Mouse (Mus musculus) bone marrow, adult 2 months (tissue): ENCODE data around the gene Eml5. TPM values are rescaled to one million over a fixed set of nuclear protein-coding genes. Genes with fewer than 3 reads are reported as not detected.

Experiments
- H3K27ac ChIP-seq: fragments of 200-500 bp; 2 replicates; pipeline ENCODE4 v1.5.1; 2012; ENCODE audit warnings: low read depth, mild to moderate bottlenecking, control low read depth, inconsistent platforms, low read length; ENCODE audit not compliant: control insufficient read depth, poor library complexity, insufficient read depth
- H3K4me1 ChIP-seq: fragments of 200-500 bp; 2 replicates; pipeline ENCODE4 v1.6.1; 2011; ENCODE audit warnings: low read length; ENCODE audit not compliant: control insufficient read depth, insufficient read depth
- H3K4me3 ChIP-seq: fragments of 200-500 bp; replicated peaks from 2 replicates; pipeline ENCODE3; 2011; ENCODE audit warnings: mild to moderate bottlenecking, low read depth, low read length, control low read depth; ENCODE audit not compliant: control insufficient read depth
- CTCF ChIP-seq: fragments of 200-500 bp; IDR thresholded peaks from 2 replicates; pipeline ENCODE4 v1.5.1; 2011; ENCODE audit warnings: low read length, control low read depth; ENCODE audit not compliant: control insufficient read depth, insufficient read depth
- POLR2A ChIP-seq: fragments of 200-500 bp; IDR thresholded peaks from 2 replicates; pipeline ENCODE4 v1.6.1; 2011; ENCODE audit warnings: low read depth, mild to moderate bottlenecking, control low read depth, low read length, borderline replicate concordance; ENCODE audit not compliant: control insufficient read depth
- WGBS: fragments of 180-500 bp; shearing (Covaris S2); methylation state at CpG from one replicate; pipeline ENCODE4 v1.1.7; 2018; 5-methylcytosine and 5-hydroxymethylcytosine counted together
- polyA plus RNA-seq: library from polyadenylated mRNA; stranded (reverse); fragments of >200 nt; gene quantifications from 2 replicates; pipeline ENCODE4 v1.2.4, GENCODE M21; 2011; ENCODE audit warnings: low replicate concordance; ENCODE audit not compliant: missing spikeins, insufficient read depth, insufficient read length

Eml5 gene
- polyA plus RNA-seq, 1 experiment: 3.1 TPM

DNA sequence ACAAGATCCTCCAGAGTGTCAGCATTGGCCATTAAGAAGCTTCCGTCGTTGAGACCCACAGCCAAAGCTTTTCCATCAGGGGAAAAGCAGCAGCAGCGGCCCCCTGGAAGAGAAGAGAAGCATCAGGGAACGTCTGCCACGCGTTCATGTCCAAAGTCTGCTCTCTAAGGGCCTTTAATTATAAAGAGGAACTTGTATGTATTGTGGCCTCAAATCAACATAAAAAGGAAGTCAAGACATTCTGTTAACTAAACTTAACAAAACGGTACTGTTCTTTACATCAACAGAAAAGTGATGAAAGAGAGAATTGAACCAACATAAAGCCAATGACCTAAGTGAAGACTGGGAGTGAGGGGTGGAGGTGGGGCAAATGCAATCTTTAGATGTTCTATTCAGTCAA is 70.2 kb downstream of the Eml5 start:
- Histone ChIP-seq H3K4me1 (peaks cover 3% of the 10 kb centered on the region; the same call in 1 of the 2 replicates), H3K27ac (no peak overlapping the region), H3K4me3 (no peak overlapping the region)
- 21% methylated on average over 7 of the region's 7 CpGs for WGBS
- TF ChIP-seq CTCF: no peak
- no peak for TF ChIP-seq POLR2A

DNA sequence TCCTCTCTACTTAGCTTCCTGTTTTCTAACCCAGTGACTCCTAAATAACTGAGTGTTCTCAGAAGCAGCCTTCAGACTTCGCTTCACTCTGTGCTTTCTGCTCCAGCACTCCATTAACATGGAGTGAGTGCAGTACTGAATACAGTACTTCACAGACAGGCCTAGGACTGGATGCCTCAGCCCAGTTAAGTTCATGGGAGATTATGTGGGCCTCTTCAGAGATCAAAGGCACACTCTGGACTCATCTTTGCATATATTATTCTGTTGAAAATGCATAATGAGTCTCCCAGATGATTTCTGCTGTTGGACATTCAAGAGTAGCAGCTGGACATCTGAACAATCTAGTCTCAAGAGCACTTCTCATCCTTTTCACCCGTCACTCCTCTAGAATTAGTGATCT is 80.5 kb downstream of the Eml5 start:
- Histone ChIP-seq H3K4me3 (no peak overlapping the region), H3K4me1 (no peaks in the 10 kb centered on the region), H3K27ac (no peak overlapping the region)
- 72% methylated on average over 2 of the region's 2 CpGs for WGBS
- TF ChIP-seq POLR2A: no peak
- no peak for TF ChIP-seq CTCF

DNA sequence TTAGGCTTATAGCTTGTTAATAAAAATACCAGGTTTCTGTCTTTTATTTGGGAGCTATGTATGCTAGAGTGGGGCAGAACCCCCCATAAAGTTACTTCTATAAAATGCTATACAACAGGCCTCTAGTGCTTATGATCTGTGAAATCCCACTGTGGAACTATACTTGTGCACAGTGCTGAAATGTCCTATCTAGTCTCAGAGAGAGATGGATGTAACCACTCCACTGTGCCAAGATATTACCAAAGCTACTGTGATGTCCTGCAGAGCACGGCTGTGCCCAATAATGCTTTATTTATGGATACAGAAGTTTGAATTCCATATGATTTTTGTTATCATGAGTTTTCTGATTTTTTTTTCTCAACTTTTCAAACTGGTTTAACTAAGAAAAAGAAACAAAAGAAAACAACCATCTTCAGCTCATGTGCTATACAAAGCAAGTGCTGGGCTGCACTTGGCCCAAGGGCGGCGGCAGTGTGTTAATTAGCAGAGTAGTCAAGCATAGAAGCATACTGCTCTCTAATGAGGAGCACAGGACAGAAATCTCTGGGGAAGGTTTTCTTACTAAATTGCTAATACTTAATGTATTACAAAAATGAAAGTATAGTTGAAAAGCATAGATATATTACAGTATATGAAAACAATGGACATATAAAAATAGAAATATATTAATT is 97.1 kb downstream of the Eml5 start:
- WGBS: 86% methylated on average over 3 of the region's 3 CpGs
- TF ChIP-seq POLR2A (no peak), CTCF (no peak)
- Histone ChIP-seq H3K4me1 (no peaks in the 10 kb centered on the region), H3K27ac (no peak overlapping the region), H3K4me3 (no peak overlapping the region)

DNA sequence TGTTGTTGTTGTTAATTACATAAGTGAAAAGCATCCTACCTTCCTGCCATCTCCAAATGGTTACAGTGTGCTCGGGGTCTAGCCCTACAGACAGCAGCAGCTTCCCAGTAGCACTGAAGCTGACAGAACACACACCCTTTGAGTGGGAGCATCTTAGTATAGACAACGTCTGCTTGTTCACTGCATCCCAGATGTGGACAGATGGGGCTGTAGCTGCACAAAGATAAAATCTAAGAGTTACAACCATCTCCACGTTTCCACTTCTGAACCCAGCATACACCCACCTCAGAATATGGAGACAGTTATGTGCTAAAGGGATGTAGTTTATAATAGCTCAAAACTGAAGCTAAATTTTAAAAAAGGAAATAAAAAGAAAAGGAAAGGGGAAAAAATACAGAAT is 99.0 kb downstream of the Eml5 start:
- TF ChIP-seq CTCF (no peak), POLR2A (no peak)
- no peak overlapping the region for H3K4me3 ChIP-seq
- H3K4me1 ChIP-seq: no peaks in the 10 kb centered on the region; the same call in 1 of the 2 replicates
- WGBS: 66% methylated on average over 3 of the region's 3 CpGs
- no peak overlapping the region for H3K27ac ChIP-seq

- Histone ChIP-seq H3K4me1 (no peaks in the 10 kb centered on the region; the same call in 1 of the 2 replicates), H3K4me3 (no peak overlapping the region), H3K27ac (no peak overlapping the region)
- WGBS: 19% methylated on average over 5 of the region's 5 CpGs
- no peak for TF ChIP-seq POLR2A
- TF ChIP-seq CTCF: no peak
These were observed 101.0 kb downstream of the Eml5 start for GRCm38 (mm10) chr12:98800334-98800733.

DNA sequence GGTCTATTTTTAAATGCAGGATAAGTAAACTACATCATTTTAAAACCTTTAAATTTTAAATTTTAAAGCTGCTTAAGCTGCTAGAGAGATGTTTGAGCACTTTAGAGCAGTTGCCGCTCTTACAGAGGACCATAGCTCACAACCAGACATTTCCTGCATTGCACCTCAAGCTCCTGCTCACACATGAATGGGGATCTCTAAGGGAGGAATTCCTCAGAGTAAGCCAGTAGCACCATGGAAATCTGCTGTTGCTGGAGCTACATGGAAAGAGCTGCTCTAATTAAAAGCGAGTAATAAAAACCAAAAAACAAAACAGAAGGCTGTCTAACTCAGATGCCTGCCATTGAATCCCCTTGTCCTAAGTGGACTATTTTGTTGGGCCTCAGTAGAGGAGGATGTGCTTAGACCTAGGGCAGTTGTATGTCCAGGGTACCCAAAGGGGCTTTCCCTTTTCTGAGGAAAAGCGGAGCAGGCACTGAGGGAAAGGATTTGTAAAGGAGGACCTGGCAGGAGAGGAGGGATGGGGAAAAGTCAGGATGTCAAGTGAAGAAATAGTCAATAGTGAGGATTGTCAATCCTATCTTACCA is 105.5 kb downstream of the Eml5 start:
- TF ChIP-seq CTCF: no peak
- TF ChIP-seq POLR2A: no peak
- no peak overlapping the region for H3K27ac ChIP-seq
- no peak overlapping the region for H3K4me3 ChIP-seq
- no peaks in the 10 kb centered on the region; the same call in 1 of the 2 replicates for H3K4me1 ChIP-seq
- 91% methylated on average over 3 of the region's 3 CpGs for WGBS

- Histone ChIP-seq H3K4me1 (no peaks in the 10 kb centered on the region), H3K27ac (no peak overlapping the region), H3K4me3 (no peak overlapping the region)
- TF ChIP-seq CTCF: no peak
- TF ChIP-seq POLR2A: no peak
- WGBS: 94% methylated on average over 1 of the region's 1 CpGs
These were observed 117.0 kb downstream of the Eml5 start for GRCm38 (mm10) chr12:98784251-98784650.

- peak; percentile 49 for TF ChIP-seq CTCF
- TF ChIP-seq POLR2A: no peak
- no peak overlapping the region for H3K4me3 ChIP-seq
- no peaks in the 10 kb centered on the region for H3K4me1 ChIP-seq
- WGBS: 57% methylated on average over 4 of the region's 4 CpGs
- no peak overlapping the region for H3K27ac ChIP-seq
These were observed 122.1 kb downstream of the Eml5 start for GRCm38 (mm10) chr12:98779148-98779547.
